Mouse (Mus musculus) mouse embryonic stem cell (cell line): ENCODE measurements around the gene Slc3a2.

Source experiments
- in situ Hi-C, 2 experiments: fragments of 300-500 bp; cut with MboI; formaldehyde crosslinking; loops; 1 replicate in 1 of 2; 3 replicates in 1 of 2; pipeline ENCODE4 v1.14.3; 2019 to 2020; ENCODE audit warnings: low sequenced_read_pairs in 2 of 2, low pct_unique_long_range_greater_than_20kb in 1 of 2, mixed read lengths in 1 of 2; ENCODE audit not compliant: unreplicated experiment in 1 of 2

Gene Slc3a2

GRCm38 (mm10) chr19:8713997-8714652 is 9.0 kb downstream of the Slc3a2 start:
- in situ Hi-C loops = loop anchor here in 1 of 2 experiments (25.0 kb wide), 1 partner anchor 1452 kb away; the partner anchor contains the start of gene Rcor2

- in situ Hi-C loops = loop anchor here in 1 of 2 experiments (25.0 kb wide), 1 partner anchor 1451 kb away; the partner anchor contains the start of gene Rcor2
Measured at GRCm38 (mm10) chr19:8713306-8713996, 9.7 kb downstream of the Slc3a2 start.

- in situ Hi-C loops = loop anchor here in 1 of 2 experiments (25.0 kb wide), 1 partner anchor 1451 kb away; the partner anchor contains the start of gene Rcor2
Measured at GRCm38 (mm10) chr19:8712870-8713305, 10.3 kb downstream of the Slc3a2 start.

GRCm38 (mm10) chr19:8711949-8712869 is 11.0 kb downstream of the Slc3a2 start:
- in situ Hi-C loops = loop anchor here in 1 of 2 experiments (25.0 kb wide), 1 partner anchor 1450 kb away; the partner anchor contains the start of gene Rcor2

GRCm38 (mm10) chr19:8711506-8711905 is 11.7 kb downstream of the Slc3a2 start:
- in situ Hi-C loops = loop anchor here in 1 of 2 experiments (25.0 kb wide), 1 partner anchor 1449 kb away; the partner anchor contains the start of gene Rcor2

- in situ Hi-C loops = loop anchor here in 1 of 2 experiments (25.0 kb wide), 1 partner anchor 1448 kb away; the partner anchor contains the start of gene Rcor2
Measured at GRCm38 (mm10) chr19:8710057-8710456, 13.1 kb downstream of the Slc3a2 start.

GRCm38 (mm10) chr19:8708954-8709353 is 14.2 kb downstream of the Slc3a2 start:
- in situ Hi-C loops = loop anchor here in 1 of 2 experiments (25.0 kb wide), 1 partner anchor 1447 kb away; the partner anchor contains the start of gene Rcor2

- in situ Hi-C loops = loop anchor here in 1 of 2 experiments (25.0 kb wide), 1 partner anchor 1445 kb away; the partner anchor contains the start of gene Rcor2
Measured at GRCm38 (mm10) chr19:8706930-8707329, 16.2 kb downstream of the Slc3a2 start.

GRCm38 (mm10) chr19:8706132-8706667 is 17.0 kb downstream of the Slc3a2 start:
- in situ Hi-C loops = loop anchor here in 1 of 2 experiments (25.0 kb wide), 1 partner anchor 1444 kb away; the partner anchor contains the start of gene Rcor2

GRCm38 (mm10) chr19:8705026-8705708 is 18.0 kb downstream of the Slc3a2 start:
- in situ Hi-C loops = loop anchor here in 1 of 2 experiments (25.0 kb wide), 1 partner anchor 1443 kb away; the partner anchor contains the start of gene Rcor2

- in situ Hi-C loops = loop anchor here in 1 of 2 experiments (25.0 kb wide), 1 partner anchor 1441 kb away; the partner anchor contains the start of gene Rcor2
Measured at GRCm38 (mm10) chr19:8703571-8703970, 19.6 kb downstream of the Slc3a2 start.

- in situ Hi-C loops = loop anchor here in 1 of 2 experiments (25.0 kb wide), 1 partner anchor 1440 kb away; the partner anchor contains the start of gene Rcor2
Measured at GRCm38 (mm10) chr19:8702458-8702857, 20.7 kb downstream of the Slc3a2 start.

GRCm38 (mm10) chr19:8699652-8700051 is 23.5 kb downstream of the Slc3a2 start:
- in situ Hi-C loops = loop anchor here in 1 of 2 experiments (25.0 kb wide), 1 partner anchor 1437 kb away; the partner anchor contains the start of gene Rcor2

- in situ Hi-C loops = no loop called here
Measured at GRCm38 (mm10) chr19:8695330-8695729, 27.8 kb downstream of the Slc3a2 start.

GRCm38 (mm10) chr19:8692740-8693139 is 30.4 kb downstream of the Slc3a2 start:
- in situ Hi-C loops = loop anchor here in 1 of 2 experiments (5.0 kb wide), 1 partner anchor 115 kb away; no protein-coding TSS in a partner anchor

GRCm38 (mm10) chr19:8691871-8692539 is 31.2 kb downstream of the Slc3a2 start:
- in situ Hi-C loops = loop anchor here in 1 of 2 experiments (5.0 kb wide), 1 partner anchor 115 kb away; no protein-coding TSS in a partner anchor
